Mouse (Mus musculus) embryonic facial prominence, embryonic 14.5 days (tissue): ENCODE measurements at regions not wholly inside any gene's neighbourhood (a gene's known extent, or its start where the extent isn't known, plus 50 kb on each side); places are given as distances from the start of the nearest gene placed in this dataset.

Experiments
- ATAC-seq: fragments of 200-750 bp; cut with Nextera tagmentation; 2 replicates; pipeline ENCODE4 v1.8.0; 2017; ENCODE audit warnings: low read depth, moderate number of reproducible peaks, moderate TSS enrichment
- DNase-seq: peaks from one replicate; pipeline ENCODE4 v3.0.0-alpha.2; 2015; ENCODE audit warnings: low spot score
- H3K27ac ChIP-seq: fragments of 300-500 bp; sonication (generic); replicated peaks from 2 replicates; pipeline ENCODE4 v1.5.1; 2014; ENCODE audit warnings: low read depth, mild to moderate bottlenecking, low read length, moderate library complexity
- H3K27me3 ChIP-seq: fragments of 300-500 bp; sonication (generic); replicated peaks from 2 replicates; pipeline ENCODE4 v1.6.1; 2014; ENCODE audit warnings: low read length; ENCODE audit not compliant: control insufficient read depth, insufficient read depth
- H3K36me3 ChIP-seq: fragments of 300-500 bp; sonication (generic); 2 replicates; pipeline ENCODE4 v1.6.1; 2014; ENCODE audit warnings: low read length, mixed read lengths; ENCODE audit not compliant: control insufficient read depth, insufficient read depth
- H3K4me1 ChIP-seq: fragments of 300-500 bp; sonication (generic); 2 replicates; pipeline ENCODE4 v1.6.1; 2014; ENCODE audit warnings: antibody characterized with exemption, low read length; ENCODE audit not compliant: control insufficient read depth, insufficient read depth
- H3K4me2 ChIP-seq: fragments of 300-500 bp; sonication (generic); 2 replicates; pipeline ENCODE4 v1.6.1; 2014; ENCODE audit warnings: low read depth, mild to moderate bottlenecking, low read length, moderate library complexity, mixed read lengths
- H3K4me3 ChIP-seq: fragments of 300-500 bp; sonication (generic); 2 replicates; pipeline ENCODE4 v1.5.1; 2014; ENCODE audit warnings: low read depth, mild to moderate bottlenecking, low read length
- H3K9ac ChIP-seq: fragments of 300-500 bp; sonication (generic); 2 replicates; pipeline ENCODE4 v1.6.1; 2014; ENCODE audit warnings: low read depth, mild to moderate bottlenecking, low read length, moderate library complexity, mixed read lengths
- H3K9me3 ChIP-seq: fragments of 300-500 bp; sonication (generic); 2 replicates; pipeline ENCODE4 v1.6.1; 2016; ENCODE audit warnings: low read length; ENCODE audit not compliant: control insufficient read depth
- WGBS: fragments of 180-500 bp; shearing (Covaris S2); extraction: QIAGEN DNeasy Blood & Tissue Kit; methylation state at CpG from one replicate; pipeline ENCODE4 v1.1.7; 2014; 5-methylcytosine and 5-hydroxymethylcytosine counted together

DNA sequence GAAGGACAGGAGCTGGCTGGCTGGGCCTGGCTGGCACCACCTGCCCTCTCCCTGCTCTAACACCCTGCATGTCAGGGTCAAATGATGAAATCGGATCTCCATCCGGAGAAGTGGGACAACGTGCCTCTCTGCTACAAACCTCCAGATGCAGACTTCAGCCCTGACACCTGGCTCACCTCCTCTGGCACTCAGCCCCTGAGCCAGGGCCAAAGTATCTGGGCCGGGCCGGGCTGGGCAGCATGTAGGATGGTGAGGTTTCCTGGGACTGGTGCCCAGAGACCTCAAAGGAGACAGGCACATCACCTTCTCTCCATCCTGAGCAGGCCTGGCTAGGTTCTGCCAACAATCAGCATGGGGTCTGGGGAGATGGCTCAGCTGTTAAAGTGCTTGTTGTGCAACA lies 113.5 kb downstream of the Tfcp2l1 start:
- Histone ChIP-seq H3K9me3 (peaks cover 12% of the 10 kb centered on the region; the same call in 1 of the 2 replicates), H3K27ac (no peak overlapping the region), H3K4me2 (no peak overlapping the region), H3K36me3 (no peaks in the 10 kb centered on the region), H3K27me3 (no peaks in the 10 kb centered on the region), H3K9ac (no peak overlapping the region), H3K4me1 (no peaks in the 10 kb centered on the region), H3K4me3 (no peak overlapping the region)
- 64% methylated on average over 5 of the region's 5 CpGs for WGBS
- no peak for ATAC-seq
- no peak for DNase-seq

DNA sequence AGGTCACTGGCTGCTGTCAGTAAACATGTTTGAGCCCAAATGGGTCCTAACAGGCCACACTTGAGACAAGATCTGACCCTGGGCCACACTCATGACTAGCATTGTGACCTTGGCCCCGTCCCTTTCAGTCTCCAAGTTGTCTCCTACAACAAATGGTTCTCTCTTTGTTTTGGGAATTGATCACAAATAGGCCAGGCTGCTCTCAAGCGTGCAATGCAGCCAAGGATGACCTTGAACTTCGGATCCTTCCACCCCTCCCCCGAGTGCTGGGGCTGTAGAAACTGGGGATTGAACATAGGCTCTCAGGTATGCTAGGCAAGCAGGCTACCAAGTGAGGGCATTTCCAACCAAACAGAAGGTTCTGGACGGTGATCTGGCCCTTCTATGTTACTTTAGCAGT lies 120.5 kb downstream of the Tfcp2l1 start:
- no peaks in the 10 kb centered on the region for H3K36me3 ChIP-seq
- no peaks in the 10 kb centered on the region for H3K27me3 ChIP-seq
- H3K27ac ChIP-seq: no peak overlapping the region
- no peak overlapping the region for H3K4me2 ChIP-seq
- no peak overlapping the region for H3K9ac ChIP-seq
- H3K9me3 ChIP-seq: peaks cover 7% of the 10 kb centered on the region; the same call in 1 of the 2 replicates
- 77% methylated on average over 5 of the region's 5 CpGs for WGBS
- H3K4me1 ChIP-seq: no peaks in the 10 kb centered on the region
- ATAC-seq (no peak), DNase-seq (no peak)
- H3K4me3 ChIP-seq: no peak overlapping the region

DNA sequence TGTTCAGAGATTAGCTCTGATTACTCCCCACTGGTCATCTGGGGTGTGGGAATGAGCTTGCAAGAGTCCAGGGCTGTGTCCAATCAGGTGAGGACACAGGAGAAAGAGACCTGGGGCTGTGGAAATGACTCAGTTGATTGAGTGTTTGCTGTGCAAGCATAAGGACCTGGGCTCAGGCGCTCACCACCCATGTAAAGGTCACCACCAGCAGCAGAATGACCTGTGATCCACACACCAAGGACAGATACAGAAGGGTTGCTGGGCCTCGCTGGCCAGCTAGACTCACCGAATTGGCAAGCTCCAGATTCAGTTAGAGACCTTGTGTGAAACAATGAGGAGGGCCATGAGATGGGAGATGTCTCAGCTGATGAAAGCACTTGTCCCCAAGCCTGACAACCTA lies 125.1 kb downstream of the Tfcp2l1 start:
- DNase-seq (no peak), ATAC-seq (no peak)
- Histone ChIP-seq H3K27me3 (no peaks in the 10 kb centered on the region), H3K4me1 (no peaks in the 10 kb centered on the region; the same call in 1 of the 2 replicates), H3K27ac (no peak overlapping the region), H3K9ac (no peak overlapping the region), H3K9me3 (no peaks in the 10 kb centered on the region), H3K4me2 (no peak overlapping the region), H3K4me3 (no peak overlapping the region), H3K36me3 (no peaks in the 10 kb centered on the region)
- 87% methylated on average over 3 of the region's 3 CpGs for WGBS

DNA sequence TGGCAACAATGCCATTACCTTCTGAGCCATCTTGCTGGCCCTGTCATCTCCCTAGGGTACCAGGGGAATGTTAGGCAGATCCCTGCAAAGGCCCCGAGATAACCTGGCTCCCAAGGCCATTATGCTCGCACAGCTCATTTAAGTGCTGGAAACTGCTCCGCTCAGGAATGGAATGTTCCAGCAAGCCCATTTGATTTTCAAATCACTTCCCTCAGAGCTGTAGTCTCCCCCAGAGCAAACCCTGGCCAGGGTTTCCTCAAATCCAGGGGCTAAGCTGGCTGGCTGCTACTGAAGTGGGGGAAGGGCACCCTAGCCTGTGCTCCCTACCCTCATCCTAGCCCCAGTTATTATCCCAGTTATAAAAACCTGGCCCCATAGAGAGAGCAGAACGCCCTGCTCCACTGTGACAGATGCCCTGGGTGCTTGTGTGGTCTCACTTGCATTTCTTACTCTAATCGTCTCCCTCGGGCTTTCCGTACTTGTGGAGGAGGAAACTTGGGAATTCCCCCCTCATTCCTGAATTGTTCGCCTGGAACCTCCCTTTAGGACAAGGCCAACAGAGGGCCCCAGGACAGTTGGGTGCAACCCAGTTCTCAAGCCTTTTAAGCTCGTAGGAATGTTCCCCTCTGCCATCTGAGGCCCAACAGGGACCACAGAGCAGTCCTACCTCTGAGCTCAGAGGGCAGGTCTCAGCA lies 128.6 kb downstream of the Tfcp2l1 start:
- Histone ChIP-seq H3K4me2 (no peak overlapping the region), H3K36me3 (no peaks in the 10 kb centered on the region), H3K9ac (no peak overlapping the region), H3K4me3 (no peak overlapping the region), H3K27ac (no peak overlapping the region), H3K9me3 (no peaks in the 10 kb centered on the region), H3K4me1 (no peaks in the 10 kb centered on the region; the same call in 1 of the 2 replicates), H3K27me3 (no peaks in the 10 kb centered on the region)
- DNase-seq (no peak), ATAC-seq (peak; percentile 36; the same call in 1 of the 2 replicates)
- WGBS: 43% methylated on average over 9 of the region's 9 CpGs

DNA sequence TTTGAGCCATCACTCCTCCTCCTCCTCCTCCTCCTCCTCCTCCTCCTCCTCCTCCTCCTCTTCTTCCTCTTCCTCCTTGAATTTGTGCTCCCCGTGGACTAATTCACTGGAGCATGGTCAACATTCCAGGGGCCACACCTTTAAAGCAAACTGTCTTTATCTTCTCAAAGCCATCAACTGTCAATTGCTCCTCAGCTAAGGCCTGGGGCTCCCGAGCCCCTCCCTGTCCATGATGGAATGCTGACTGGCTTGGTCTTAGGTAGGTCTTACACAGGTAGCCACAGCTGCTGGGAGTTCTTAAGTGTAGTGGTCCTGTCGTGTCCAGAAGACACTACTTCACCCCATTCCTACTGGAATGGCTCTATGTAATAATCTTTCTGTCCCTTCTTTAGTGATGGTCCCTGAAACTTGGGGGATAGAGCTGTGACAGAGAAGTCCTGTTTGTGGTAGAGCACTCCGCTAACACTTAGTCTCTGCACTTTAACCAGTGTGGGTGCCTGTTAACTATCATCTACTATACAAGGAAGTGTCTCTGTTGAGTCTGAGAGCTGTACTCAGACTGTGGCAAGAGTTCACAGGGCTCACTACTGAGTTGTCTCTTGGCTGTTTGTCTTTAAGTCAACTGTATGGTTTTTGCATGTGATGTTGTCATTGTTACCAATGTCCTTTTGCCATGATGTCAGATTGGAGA lies 129.7 kb downstream of the Tfcp2l1 start:
- Histone ChIP-seq H3K9ac (no peak overlapping the region), H3K27ac (no peak overlapping the region), H3K27me3 (no peaks in the 10 kb centered on the region), H3K4me1 (no peaks in the 10 kb centered on the region; the same call in 1 of the 2 replicates), H3K9me3 (no peaks in the 10 kb centered on the region), H3K4me2 (no peak overlapping the region), H3K4me3 (no peak overlapping the region), H3K36me3 (no peaks in the 10 kb centered on the region)
- 72% methylated on average over 3 of the region's 4 CpGs for WGBS
- no peak for DNase-seq
- ATAC-seq: no peak

DNA sequence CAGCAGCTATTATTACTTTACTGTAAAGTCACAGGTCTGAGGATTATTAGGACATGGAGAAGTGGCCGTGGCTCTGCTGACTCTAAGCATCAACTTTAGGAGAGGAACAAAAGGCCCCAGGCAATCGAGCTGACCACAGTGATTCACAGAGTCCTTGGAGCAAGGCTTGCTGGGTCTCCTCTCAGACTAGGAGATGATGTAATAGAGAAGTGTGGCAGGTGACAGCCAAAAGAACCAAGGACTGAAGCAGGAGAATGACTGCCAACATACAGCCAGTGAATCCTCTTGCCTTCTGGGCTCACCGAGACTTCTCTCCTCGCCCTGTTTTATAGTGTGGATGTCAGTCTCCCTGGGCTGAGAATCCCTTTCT lies 130.3 kb downstream of the Tfcp2l1 start:
- Histone ChIP-seq H3K36me3 (no peaks in the 10 kb centered on the region), H3K27ac (no peak overlapping the region), H3K9me3 (no peaks in the 10 kb centered on the region), H3K27me3 (no peaks in the 10 kb centered on the region), H3K4me2 (no peak overlapping the region), H3K9ac (no peak overlapping the region), H3K4me1 (no peaks in the 10 kb centered on the region; the same call in 1 of the 2 replicates), H3K4me3 (no peak overlapping the region)
- 69% methylated on average over 4 of the region's 4 CpGs for WGBS
- DNase-seq (no peak), ATAC-seq (no peak)

DNA sequence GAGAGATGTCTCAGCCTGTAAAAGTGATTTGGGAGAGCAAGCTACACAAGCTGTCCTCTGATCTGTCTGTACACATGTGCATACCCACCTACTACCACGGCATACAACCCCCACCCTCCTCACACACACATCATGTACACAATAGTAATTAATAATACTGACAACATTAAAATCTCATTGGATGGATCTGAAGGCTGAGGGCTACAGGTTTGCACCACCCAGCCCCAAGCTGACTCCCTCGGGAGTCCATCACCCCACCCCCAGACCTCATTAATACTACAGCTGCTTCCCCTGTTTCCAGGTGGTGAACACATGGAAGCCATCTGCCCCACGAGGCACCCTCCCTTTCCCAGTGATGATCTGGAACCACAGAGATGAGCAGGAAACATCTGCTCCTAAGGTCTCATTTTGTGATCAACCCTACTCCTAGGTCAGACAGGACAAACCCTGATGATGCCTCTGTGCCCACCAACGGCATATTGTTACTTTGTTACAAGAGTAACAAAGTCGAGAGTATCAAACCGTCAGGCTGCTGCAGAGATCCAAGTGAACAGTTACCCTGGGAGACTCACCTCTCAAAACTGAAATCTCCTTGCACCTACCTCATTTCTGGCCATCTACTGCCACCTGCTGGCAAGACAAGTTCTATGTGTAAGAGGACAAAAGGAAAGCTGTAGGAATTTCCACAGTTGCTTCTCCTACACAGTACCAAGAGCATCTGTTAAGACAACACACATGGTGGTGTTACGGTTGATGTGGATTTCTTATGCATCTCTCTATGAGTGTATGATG lies 131.6 kb downstream of the Tfcp2l1 start:
- no peak overlapping the region for H3K4me3 ChIP-seq
- H3K4me2 ChIP-seq: no peak overlapping the region
- H3K9me3 ChIP-seq: no peaks in the 10 kb centered on the region
- H3K27me3 ChIP-seq: no peaks in the 10 kb centered on the region
- no peaks in the 10 kb centered on the region; the same call in 1 of the 2 replicates for H3K4me1 ChIP-seq
- no peaks in the 10 kb centered on the region for H3K36me3 ChIP-seq
- H3K9ac ChIP-seq: no peak overlapping the region
- DNase-seq (peak; percentile 91), ATAC-seq (peak; percentile 83)
- H3K27ac ChIP-seq: no peak overlapping the region
- 21% methylated on average over 7 of the region's 7 CpGs for WGBS

DNA sequence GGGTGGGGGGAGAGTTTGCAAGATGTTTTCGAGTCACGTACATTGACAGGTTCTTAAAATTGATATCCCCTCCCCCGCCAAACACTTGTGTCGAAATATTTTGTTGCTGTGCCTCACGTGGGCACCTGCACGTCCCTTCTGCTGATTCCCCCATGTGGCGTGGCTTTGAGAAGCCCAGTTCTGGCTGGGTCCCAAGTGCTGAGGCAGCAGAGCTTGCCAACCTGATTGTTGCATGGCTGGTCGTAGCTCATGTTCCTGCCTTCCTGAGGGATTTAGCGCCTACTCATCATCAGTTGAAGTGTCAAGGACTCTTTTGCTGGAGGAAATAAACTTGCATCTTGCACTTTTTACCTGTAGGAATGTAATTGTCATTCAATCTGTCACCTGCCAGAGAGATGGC lies 137.8 kb downstream of the Tfcp2l1 start:
- no peak overlapping the region for H3K4me3 ChIP-seq

More for the DNA sequence above, 137.8 kb downstream of the Tfcp2l1 start:
- DNase-seq (peak; percentile 60), ATAC-seq (peak; percentile 60; the same call in 1 of the 2 replicates)
- H3K27ac ChIP-seq: no peak overlapping the region
- no peaks in the 10 kb centered on the region for H3K9me3 ChIP-seq
- WGBS: 50% methylated on average over 9 of the region's 9 CpGs
- H3K4me2 ChIP-seq: no peak overlapping the region
- H3K36me3 ChIP-seq: no peaks in the 10 kb centered on the region
- no peaks in the 10 kb centered on the region for H3K27me3 ChIP-seq
- H3K4me1 ChIP-seq: no peaks in the 10 kb centered on the region
- H3K9ac ChIP-seq: no peak overlapping the region
